ENCODE assay signal across 13 mouse cellular contexts in the genomic region with DNA sequence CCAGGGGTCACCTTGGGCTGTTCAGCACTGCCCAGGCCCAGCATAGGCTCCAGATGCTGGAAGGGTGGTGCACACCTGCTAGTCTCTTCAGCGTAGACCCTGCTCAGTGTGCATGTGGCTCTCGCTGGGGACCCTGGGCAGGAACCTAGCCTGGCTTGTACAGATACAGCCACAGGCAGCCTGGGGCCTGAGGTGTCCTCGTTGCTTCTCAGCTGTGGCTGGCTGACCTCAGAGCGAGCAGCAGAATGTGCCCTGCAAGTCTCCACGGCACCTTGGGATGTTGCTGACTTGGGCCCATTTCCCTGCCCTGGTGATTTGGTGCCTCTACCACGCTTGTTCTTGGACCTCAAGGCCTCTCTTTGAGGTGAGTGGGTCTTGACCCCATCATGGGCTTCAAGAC. TPM values are rescaled to one million over a fixed set of nuclear protein-coding genes. Genes with fewer than 3 reads are reported as not detected.
DNase-seq lines count a peak whose midpoint lies in the region; ATAC-seq and TF ChIP-seq lines count a peak whose summit lies in the region.
"Had no signal": no experiment of that assay in that cellular context is flagged by ENCODE, and none has a peak within 500 bp of the region (broad histone marks: within the 10 kb centered on the region; RNA-seq: fewer than 3 reads in every experiment).

No protein-coding gene starts in this region.

- no peaks in the 10 kb centered on the region for H3K79me2 ChIP-seq in heart, adult 2 months (replicated peaks; ENCODE audit: control insufficient read depth, insufficient read depth, low read length)

- no peak overlapping the region; the same call in 1 of the 2 replicates for H3K4me2 ChIP-seq in heart, embryonic 12.5 days
- no peak overlapping the region; the same call in 1 of the 2 replicates for H3K4me2 ChIP-seq in hindbrain, embryonic 11.5 days (replicated peaks; ENCODE audit: low read depth, low read length)
- H3K4me2 ChIP-seq in midbrain, embryonic 12.5 days (replicated peaks): peak overlapping the region; percentile 49
- H3K4me2 ChIP-seq: embryonic facial prominence, embryonic 13.5 days had no signal

- no peak for ATAC-seq in heart, embryonic 12.5 days (ENCODE audit: insufficient number of reproducible peaks, low FRiP score)
- ATAC-seq in hindbrain, embryonic 11.5 days (ENCODE audit: low FRiP score): peak; percentile 10; the same call in 1 of the 2 replicates
- ATAC-seq in midbrain, embryonic 12.5 days (ENCODE audit: low FRiP score, low read depth): no peak

- peaks cover 49% of the 10 kb centered on the region for H3K27me3 ChIP-seq in heart, embryonic 12.5 days (replicated peaks)
- no peaks in the 10 kb centered on the region for H3K27me3 ChIP-seq in heart, adult 2 months (ENCODE audit: control insufficient read depth, insufficient read depth, low read length)
- peaks cover 1% of the 10 kb centered on the region for H3K27me3 ChIP-seq in hindbrain, embryonic 11.5 days (ENCODE audit: control insufficient read depth, insufficient read depth, low read length)
- H3K27me3 ChIP-seq in midbrain, embryonic 12.5 days: no peaks in the 10 kb centered on the region
- no peaks in the 10 kb centered on the region for H3K27me3 ChIP-seq in kidney, adult 2 months (replicated peaks; ENCODE audit: control insufficient read depth, insufficient read depth, low read length)

- no peak for TF ChIP-seq CTCF in heart, adult 2 months (IDR thresholded peaks at IDR 0.05)
- no peak for TF ChIP-seq CTCF in cortical plate, adult 2 months (IDR thresholded peaks at IDR 0.05; ENCODE audit: extremely low read depth, insufficient read depth, low read length)
- no peak for TF ChIP-seq CTCF in kidney, adult 2 months (conservative IDR thresholded peaks at IDR 0.05; ENCODE audit: insufficient read depth, insufficient read length, low read depth, low read length)

- peaks cover 33% of the 10 kb centered on the region for H3K36me3 ChIP-seq in heart, embryonic 12.5 days
- no peaks in the 10 kb centered on the region for H3K36me3 ChIP-seq in heart, adult 2 months (ENCODE audit: control insufficient read depth, insufficient read depth, low read length)
- H3K36me3 ChIP-seq in hindbrain, embryonic 11.5 days (ENCODE audit: control insufficient read depth, insufficient read depth, low read length): no peaks in the 10 kb centered on the region
- H3K36me3 ChIP-seq in midbrain, embryonic 12.5 days: peaks cover 51% of the 10 kb centered on the region
- no peaks in the 10 kb centered on the region for H3K36me3 ChIP-seq in kidney, adult 2 months (ENCODE audit: control insufficient read depth, insufficient read depth, low read length)

- WGBS in heart, embryonic 12.5 days: 80% methylated on average over 6 of the region's 6 CpGs
- 88% methylated on average over 6 of the region's 6 CpGs for WGBS in heart, adult 2 months
- WGBS in hindbrain, embryonic 11.5 days: 77% methylated on average over 6 of the region's 6 CpGs
- 87% methylated on average over 6 of the region's 6 CpGs for WGBS in midbrain, embryonic 12.5 days
- 88% methylated on average over 6 of the region's 6 CpGs for WGBS in kidney, adult 2 months

- peaks cover 58% of the 10 kb centered on the region for H3K4me1 ChIP-seq in heart, embryonic 12.5 days (replicated peaks)
- H3K4me1 ChIP-seq in heart, adult 2 months (ENCODE audit: control insufficient read depth, insufficient read depth, low read length): peaks cover 2% of the 10 kb centered on the region; the same call in 1 of the 2 replicates
- no peaks in the 10 kb centered on the region for H3K4me1 ChIP-seq in cortical plate, adult 2 months (ENCODE audit: control insufficient read depth, insufficient read depth, low read length)
- peaks cover 22% of the 10 kb centered on the region for H3K4me1 ChIP-seq in hindbrain, embryonic 11.5 days (replicated peaks; ENCODE audit: control insufficient read depth, insufficient read depth, low read length)
- peaks cover 62% of the 10 kb centered on the region for H3K4me1 ChIP-seq in midbrain, embryonic 12.5 days
- no peaks in the 10 kb centered on the region for H3K4me1 ChIP-seq in kidney, adult 2 months (ENCODE audit: control insufficient read depth, insufficient read depth, low read length)

- 0 out of 2 replicates have a peak overlapping the region, but pooled peaks have one; percentile 23 for H3K9ac ChIP-seq in heart, embryonic 12.5 days
- H3K9ac ChIP-seq in heart, adult 2 months (ENCODE audit: low read depth, low read length): no peak overlapping the region
- H3K9ac ChIP-seq in hindbrain, embryonic 11.5 days (ENCODE audit: low read depth, low read length): peak overlapping the region; percentile 40; the same call in 1 of the 2 replicates
- peak overlapping the region; percentile 50; the same call in 1 of the 2 replicates for H3K9ac ChIP-seq in midbrain, embryonic 12.5 days (replicated peaks)
- H3K9ac ChIP-seq: embryonic facial prominence, embryonic 13.5 days; limb, embryonic 12.5 days had no signal

- H3K9me3 ChIP-seq in heart, embryonic 12.5 days (replicated peaks): no peaks in the 10 kb centered on the region
- H3K9me3 ChIP-seq in hindbrain, embryonic 11.5 days (ENCODE audit: control insufficient read depth, low read length): no peaks in the 10 kb centered on the region
- H3K9me3 ChIP-seq in midbrain, embryonic 12.5 days: no peaks in the 10 kb centered on the region
- H3K9me3 ChIP-seq: embryonic facial prominence, embryonic 13.5 days; limb, embryonic 12.5 days had no signal

- DNase-seq in heart, adult 2 months: no peak
- DNase-seq in hindbrain, embryonic 11.5 days (ENCODE audit: low spot score): peak; percentile 8
- no peak for DNase-seq in gastrocnemius, adult 8-10 months (ENCODE audit: low spot score in 2 of 2)
- DNase-seq in kidney, adult 2 months: no peak
- DNase-seq in layer of hippocampus, adult 18-20 months (ENCODE audit: low spot score in 2 of 2): no peak
- DNase-seq: gastrocnemius, postnatal 10 days; heart, postnatal 4 days; kidney, postnatal 10 days had no signal

- TF ChIP-seq EP300 in heart, adult 2 months (IDR thresholded peaks at IDR 0.05; ENCODE audit: insufficient read depth, low read depth, low read length): no peak

- no peak overlapping the region for H3K4me3 ChIP-seq in heart, embryonic 12.5 days
- no peak overlapping the region for H3K4me3 ChIP-seq in heart, adult 2 months
- H3K4me3 ChIP-seq in cortical plate, adult 2 months (ENCODE audit: insufficient read depth, low read length): no peak overlapping the region
- no peak overlapping the region for H3K4me3 ChIP-seq in hindbrain, embryonic 11.5 days (ENCODE audit: low read depth, low read length)
- H3K4me3 ChIP-seq in midbrain, embryonic 12.5 days: no peak overlapping the region
- no peak overlapping the region for H3K4me3 ChIP-seq in kidney, adult 2 months (ENCODE audit: insufficient read depth, low read depth, low read length)
- H3K4me3 ChIP-seq: embryonic facial prominence, embryonic 13.5 days; limb, embryonic 12.5 days had no signal

- intact Hi-C loops in heart, adult 2 months (cut with DNase I): no loop called here

- H3K27ac ChIP-seq in heart, embryonic 12.5 days (ENCODE audit: poor library complexity, severe bottlenecking): no peak overlapping the region
- no peak overlapping the region for H3K27ac ChIP-seq in heart, adult 2 months
- H3K27ac ChIP-seq in cortical plate, adult 2 months (ENCODE audit: insufficient read depth, low read length): no peak overlapping the region
- H3K27ac ChIP-seq in hindbrain, embryonic 11.5 days (ENCODE audit: low read depth, low read length): peak overlapping the region; percentile 83
- H3K27ac ChIP-seq in midbrain, embryonic 12.5 days (replicated peaks): peak overlapping the region; percentile 84
- H3K27ac ChIP-seq in kidney, adult 2 months (ENCODE audit: insufficient read depth, low read depth, low read length): no peak overlapping the region
- H3K27ac ChIP-seq: embryonic facial prominence, embryonic 13.5 days; limb, embryonic 12.5 days had no signal

- TF ChIP-seq POLR2A in heart, adult 2 months (IDR thresholded peaks at IDR 0.05; ENCODE audit: insufficient read depth, low read depth, low read length): no peak
- TF ChIP-seq POLR2A in cortical plate, adult 2 months (IDR thresholded peaks at IDR 0.05; ENCODE audit: extremely low read depth, insufficient read depth, low read length): 0 out of 2 replicates have a peak, but pooled peaks have one; percentile 28
- TF ChIP-seq POLR2A in kidney, adult 2 months (IDR thresholded peaks at IDR 0.05; ENCODE audit: low read depth, low read length): no peak

RNA-seq across cellular contexts. Expression of a gene that starts 6.0 kb away (rescaled TPM):
- 0.60 and 2.0 TPM in 2 replicates for polyA plus RNA-seq in heart, embryonic 12.5 days (2016; fragmentation: Nextera tagmentation; extraction: Ambion mirVana)
- under 1 TPM; 0.23 to 0.52 TPM for total RNA-seq in heart, adult 2 months (2021)
- polyA plus RNA-seq in heart, adult 2 months (2012; rRNA removed): 0.67 and 1.4 TPM in 2 replicates
- 52.3 and 54.1 TPM in 2 replicates for polyA plus RNA-seq in cortical plate, adult 2 months (2012; rRNA removed)
- polyA plus RNA-seq in hindbrain, embryonic 11.5 days (2014; fragmentation: Nextera tagmentation; extraction: Ambion mirVana): 44.3 and 44.8 TPM in 2 replicates
- polyA plus RNA-seq in midbrain, embryonic 12.5 days (2016; fragmentation: Nextera tagmentation; extraction: Ambion mirVana): 83.4 and 88.5 TPM in 2 replicates
- under 1 TPM; 0.08 to 0.22 (median 0.15) TPM for total RNA-seq in gastrocnemius, adult 8-10 months (2022)
- polyA plus RNA-seq in kidney, adult 2 months (2012; rRNA removed): 2.2 and 2.7 TPM in 2 replicates
- total RNA-seq in layer of hippocampus, adult 18-20 months (2021): 10 to 100 TPM; 37.5 to 38.6 TPM

RNA-seq across cellular contexts. Expression of a gene that starts 26.0 kb away (rescaled TPM):
- 49.9 and 52.5 TPM in 2 replicates for polyA plus RNA-seq in heart, embryonic 12.5 days (2016; fragmentation: Nextera tagmentation; extraction: Ambion mirVana)
- total RNA-seq in heart, adult 2 months (2021): 10 to 100 TPM; 85.1 to 95.8 TPM
- polyA plus RNA-seq in heart, adult 2 months (2012; rRNA removed): 110 and 131 TPM in 2 replicates
- polyA plus RNA-seq in cortical plate, adult 2 months (2012; rRNA removed): 57.5 and 60.2 TPM in 2 replicates
- polyA plus RNA-seq in hindbrain, embryonic 11.5 days (2014; fragmentation: Nextera tagmentation; extraction: Ambion mirVana): 31.8 and 34.6 TPM in 2 replicates
- polyA plus RNA-seq in midbrain, embryonic 12.5 days (2016; fragmentation: Nextera tagmentation; extraction: Ambion mirVana): 42.9 and 46.1 TPM in 2 replicates
- 10 to 100 TPM; 53.8 to 63.0 (median 61.0) TPM for total RNA-seq in gastrocnemius, adult 8-10 months (2022)
- polyA plus RNA-seq in kidney, adult 2 months (2012; rRNA removed): 73.9 and 85.3 TPM in 2 replicates
- 10 to 100 TPM; 42.6 to 46.8 TPM for total RNA-seq in layer of hippocampus, adult 18-20 months (2021)

RNA-seq across cellular contexts. Expression of a gene that starts 38.6 kb away (rescaled TPM):
- not detected in 2 replicates for polyA plus RNA-seq in heart, embryonic 12.5 days (2016; fragmentation: Nextera tagmentation; extraction: Ambion mirVana)
- total RNA-seq in heart, adult 2 months (2021): not detected
- not detected in 2 replicates for polyA plus RNA-seq in heart, adult 2 months (2012; rRNA removed)
- polyA plus RNA-seq in cortical plate, adult 2 months (2012; rRNA removed): not detected in 2 replicates
- not detected in 2 replicates for polyA plus RNA-seq in hindbrain, embryonic 11.5 days (2014; fragmentation: Nextera tagmentation; extraction: Ambion mirVana)
- polyA plus RNA-seq in midbrain, embryonic 12.5 days (2016; fragmentation: Nextera tagmentation; extraction: Ambion mirVana): not detected in 2 replicates
- not detected for total RNA-seq in gastrocnemius, adult 8-10 months (2022)
- not detected in 2 replicates for polyA plus RNA-seq in kidney, adult 2 months (2012; rRNA removed)
- total RNA-seq in layer of hippocampus, adult 18-20 months (2021): not detected
- total RNA-seq: gastrocnemius, postnatal 10 days; heart, postnatal 4 days had no signal
- polyA plus RNA-seq: embryonic facial prominence, embryonic 13.5 days; limb, embryonic 12.5 days had no signal

RNA-seq across cellular contexts. Expression of a gene that starts 53.1 kb away (rescaled TPM):
- 61.2 and 64.1 TPM in 2 replicates for polyA plus RNA-seq in heart, embryonic 12.5 days (2016; fragmentation: Nextera tagmentation; extraction: Ambion mirVana)
- total RNA-seq in heart, adult 2 months (2021): 10 to 100 TPM; 25.6 to 28.5 TPM
- polyA plus RNA-seq in heart, adult 2 months (2012; rRNA removed): 47.8 and 54.1 TPM in 2 replicates
- 92.0 and 106 TPM in 2 replicates for polyA plus RNA-seq in cortical plate, adult 2 months (2012; rRNA removed)
- polyA plus RNA-seq in hindbrain, embryonic 11.5 days (2014; fragmentation: Nextera tagmentation; extraction: Ambion mirVana): 88.2 and 88.4 TPM in 2 replicates
- 87.5 and 88.6 TPM in 2 replicates for polyA plus RNA-seq in midbrain, embryonic 12.5 days (2016; fragmentation: Nextera tagmentation; extraction: Ambion mirVana)
- total RNA-seq in gastrocnemius, adult 8-10 months (2022): 10 to 100 TPM; 21.1 to 33.3 (median 27.3) TPM
- 56.1 and 60.8 TPM in 2 replicates for polyA plus RNA-seq in kidney, adult 2 months (2012; rRNA removed)
- 10 to 100 TPM; 53.5 to 54.1 TPM for total RNA-seq in layer of hippocampus, adult 18-20 months (2021)

RNA-seq across cellular contexts. Expression of a gene that starts 58.5 kb away (rescaled TPM):
- polyA plus RNA-seq in heart, embryonic 12.5 days (2016; fragmentation: Nextera tagmentation; extraction: Ambion mirVana): 1.7 and 2.4 TPM in 2 replicates
- 1 to 10 TPM; 6.0 to 7.6 TPM for total RNA-seq in heart, adult 2 months (2021)
- 7.6 and 9.5 TPM in 2 replicates for polyA plus RNA-seq in heart, adult 2 months (2012; rRNA removed)
- 36.6 and 40.6 TPM in 2 replicates for polyA plus RNA-seq in cortical plate, adult 2 months (2012; rRNA removed)
- polyA plus RNA-seq in hindbrain, embryonic 11.5 days (2014; fragmentation: Nextera tagmentation; extraction: Ambion mirVana): 4.3 and 6.7 TPM in 2 replicates
- polyA plus RNA-seq in midbrain, embryonic 12.5 days (2016; fragmentation: Nextera tagmentation; extraction: Ambion mirVana): 5.1 and 6.3 TPM in 2 replicates
- total RNA-seq in gastrocnemius, adult 8-10 months (2022): 1 to 10 TPM in 1 of 4 experiments, under 1 TPM in 3; 0.54 to 1.5 (median 0.69) TPM
- 40.1 and 41.0 TPM in 2 replicates for polyA plus RNA-seq in kidney, adult 2 months (2012; rRNA removed)
- total RNA-seq in layer of hippocampus, adult 18-20 months (2021): 1 to 10 TPM; 6.6 to 7.3 TPM

Comparison
In these comparisons a context has a peak if more than half of its experiments do, and no peak if none do; other contexts are left out.
1. H3K27ac ChIP-seq: peak in hindbrain, embryonic 11.5 days (single experiment) and midbrain, embryonic 12.5 days (single experiment); none in heart, embryonic 12.5 days (single experiment), heart, adult 2 months (single experiment), cortical plate, adult 2 months (single experiment) and kidney, adult 2 months (single experiment).
2. RNA of a gene that starts 6.0 kb away (polyA plus RNA-seq): 83.4 to 88.5 TPM in midbrain, embryonic 12.5 days, 52.3 to 54.1 TPM in cortical plate, adult 2 months and 44.3 to 44.8 TPM in hindbrain, embryonic 11.5 days; 2.2 to 2.7 TPM in kidney, adult 2 months, 0.60 to 2.0 TPM in heart, embryonic 12.5 days and 0.67 to 1.4 TPM in heart, adult 2 months; every median in the first group is over 10 times any median in the second.